Comparison of ENCODE assay signal across 8 mouse cellular contexts in genomic region chr13:23433206-23433605, GRCm38 (mm10). TPM values are rescaled to one million over a fixed set of nuclear protein-coding genes. Genes with fewer than 3 reads are reported as not detected.
DNase-seq lines count a peak whose midpoint lies in the region; ATAC-seq and TF ChIP-seq lines count a peak whose summit lies in the region.
"Had no signal": no experiment of that assay in that cellular context is flagged by ENCODE, and none has a peak within 500 bp of the region (broad histone marks: within the 10 kb centered on the region; RNA-seq: fewer than 3 reads in every experiment).

No protein-coding gene starts in this region.

- DNase-seq in lung, postnatal 0 days (ENCODE audit: low spot score), result no peak
- no peak for DNase-seq in lung, adult 18-20 months
- DNase-seq in liver, embryonic 13.5 days, result no peak
- no peak for DNase-seq in cerebellum, adult 2 months
- no peak for DNase-seq in embryo, embryonic 10.5 days (ENCODE audit: low spot score)

- H3K4me1 ChIP-seq in lung, postnatal 0 days (ENCODE audit: insufficient read depth, low read depth, low read length), result peaks cover 7% of the 10 kb centered on the region; the same call in 1 of the 2 replicates
- H3K4me1 ChIP-seq in forebrain, embryonic 16.5 days (replicated peaks; ENCODE audit: control insufficient read depth, insufficient read depth, low read length), result peaks cover 16% of the 10 kb centered on the region
- H3K4me1 ChIP-seq in liver, embryonic 13.5 days (replicated peaks), result peaks cover 44% of the 10 kb centered on the region
- H3K4me1 ChIP-seq in cerebellum, adult 2 months (ENCODE audit: control insufficient read depth, insufficient read depth, low read length), result no peaks in the 10 kb centered on the region

- H3K4me3 ChIP-seq in lung, postnatal 0 days (ENCODE audit: low read depth, low read length), result peak overlapping the region; percentile 50
- H3K4me3 ChIP-seq in forebrain, embryonic 16.5 days (replicated peaks; ENCODE audit: low read length), result peak overlapping the region; percentile 60
- peak overlapping the region; percentile 68 for H3K4me3 ChIP-seq in liver, embryonic 13.5 days (replicated peaks)
- no peak overlapping the region for H3K4me3 ChIP-seq in cerebellum, adult 2 months (replicated peaks; ENCODE audit: insufficient read depth, low read depth, low read length)

- TF ChIP-seq CTCF in lung, postnatal 0 days (IDR thresholded peaks at IDR 0.05), result no peak
- TF ChIP-seq CTCF in cerebellum, adult 2 months (IDR thresholded peaks at IDR 0.05; ENCODE audit: borderline replicate concordance, insufficient read depth, low read depth, low read length), result no peak

- no peaks in the 10 kb centered on the region for H3K36me3 ChIP-seq in lung, postnatal 0 days (ENCODE audit: insufficient read depth, low read length)
- H3K36me3 ChIP-seq in forebrain, embryonic 16.5 days (ENCODE audit: control insufficient read depth, insufficient read depth), result no peaks in the 10 kb centered on the region
- no peaks in the 10 kb centered on the region for H3K36me3 ChIP-seq in liver, embryonic 13.5 days

- H3K9me3 ChIP-seq in lung, postnatal 0 days (ENCODE audit: low read length), result no peaks in the 10 kb centered on the region
- H3K9me3 ChIP-seq in forebrain, embryonic 16.5 days (ENCODE audit: control insufficient read depth, low read length), result no peaks in the 10 kb centered on the region
- no peaks in the 10 kb centered on the region for H3K9me3 ChIP-seq in liver, embryonic 13.5 days (replicated peaks)

- no peak for TF ChIP-seq POLR2A in cerebellum, adult 2 months (IDR thresholded peaks at IDR 0.05; ENCODE audit: borderline replicate concordance, insufficient read depth, low read length)

- peak overlapping the region; percentile 91 for H3K27ac ChIP-seq in lung, postnatal 0 days (ENCODE audit: low read length)
- H3K27ac ChIP-seq in forebrain, embryonic 16.5 days (ENCODE audit: low read length), result peak overlapping the region; percentile 50; the same call in 1 of the 2 replicates
- peak overlapping the region; percentile 60 for H3K27ac ChIP-seq in liver, embryonic 13.5 days
- H3K27ac ChIP-seq in cerebellum, adult 2 months (ENCODE audit: insufficient read depth, low read length), result no peak overlapping the region

- peak overlapping the region; percentile 65 for H3K4me2 ChIP-seq in lung, postnatal 0 days (replicated peaks; ENCODE audit: low read depth, low read length)
- H3K4me2 ChIP-seq in forebrain, embryonic 16.5 days (ENCODE audit: low read length), result peak overlapping the region; percentile 78
- H3K4me2 ChIP-seq in liver, embryonic 13.5 days, result peak overlapping the region; percentile 73

- no peaks in the 10 kb centered on the region for H3K27me3 ChIP-seq in lung, postnatal 0 days (replicated peaks; ENCODE audit: insufficient read depth, low read length)
- H3K27me3 ChIP-seq in forebrain, embryonic 16.5 days (replicated peaks; ENCODE audit: control insufficient read depth, insufficient read depth, low read length), result no peaks in the 10 kb centered on the region
- H3K27me3 ChIP-seq in liver, embryonic 13.5 days, result no peaks in the 10 kb centered on the region
- no peaks in the 10 kb centered on the region for H3K27me3 ChIP-seq in cerebellum, adult 2 months (ENCODE audit: control insufficient read depth, insufficient read depth, low read length)

- ATAC-seq in lung, postnatal 0 days, result no peak
- ATAC-seq in forebrain, embryonic 16.5 days, result no peak
- ATAC-seq in liver, embryonic 13.5 days (ENCODE audit: low read depth), result no peak
- ATAC-seq in erythroid progenitor cell, adult 5-6 weeks (replicated peaks; ENCODE audit: low FRiP score, poor library complexity, severe bottlenecking), result no peak

- no peak overlapping the region for H3K9ac ChIP-seq in lung, postnatal 0 days (replicated peaks; ENCODE audit: low read depth)
- peak overlapping the region; percentile 25; the same call in 1 of the 2 replicates for H3K9ac ChIP-seq in forebrain, embryonic 16.5 days (replicated peaks; ENCODE audit: low read depth, low read length)
- peak overlapping the region; percentile 62 for H3K9ac ChIP-seq in liver, embryonic 13.5 days

- 5% methylated on average over 5 of the region's 5 CpGs for WGBS in lung, postnatal 0 days
- 8% methylated on average over 5 of the region's 5 CpGs for WGBS in forebrain, embryonic 16.5 days
- 8% methylated on average over 5 of the region's 5 CpGs for WGBS in liver, embryonic 13.5 days (ENCODE audit: insufficient replicate concordance)
- WGBS in cerebellum, adult 2 months, result 3% methylated on average over 5 of the region's 5 CpGs

- no peak for TF ChIP-seq EP300 in lung, postnatal 0 days (IDR thresholded peaks at IDR 0.05)

RNA-seq across cellular contexts. Expression of gene Abt1, which starts 9.5 kb away (rescaled TPM):
- 8.4 and 8.7 TPM in 2 replicates for polyA plus RNA-seq in lung, postnatal 0 days (2015; fragmentation: Nextera tagmentation; extraction: Ambion mirVana)
- 12.7 and 13.0 TPM in 2 replicates for polyA plus RNA-seq in forebrain, embryonic 16.5 days (2015; fragmentation: Nextera tagmentation; extraction: Ambion mirVana)
- 8.3 and 9.1 TPM in 2 replicates for polyA plus RNA-seq in liver, embryonic 13.5 days (2015; fragmentation: Nextera tagmentation; extraction: Ambion mirVana)
- polyA plus RNA-seq in cerebellum, adult 2 months (2012; rRNA removed), result 9.8 and 10.7 TPM in 2 replicates
- total RNA-seq in erythroid progenitor cell, adult 5-6 weeks (2015; ENCODE audit: low replicate concordance), result 1.1 and 2.1 TPM in 2 replicates
- 1.3 and 1.6 TPM in 2 replicates for total RNA-seq in erythroid progenitor cell, adult 5-6 weeks (2017; ENCODE audit: low replicate concordance)

RNA-seq across cellular contexts. Expression of gene Btn1a1, which starts 32.5 kb away (rescaled TPM):
- 0.14 and 0.21 TPM in 2 replicates for polyA plus RNA-seq in lung, postnatal 0 days (2015; fragmentation: Nextera tagmentation; extraction: Ambion mirVana)
- 0.06 and 0.22 TPM in 2 replicates for polyA plus RNA-seq in forebrain, embryonic 16.5 days (2015; fragmentation: Nextera tagmentation; extraction: Ambion mirVana)
- polyA plus RNA-seq in liver, embryonic 13.5 days (2015; fragmentation: Nextera tagmentation; extraction: Ambion mirVana), result 1.5 and 2.0 TPM in 2 replicates
- polyA plus RNA-seq in cerebellum, adult 2 months (2012; rRNA removed), result 0.21 and 0.32 TPM in 2 replicates
- 1.4 and 4.2 TPM in 2 replicates for total RNA-seq in erythroid progenitor cell, adult 5-6 weeks (2015; ENCODE audit: low replicate concordance)
- total RNA-seq in erythroid progenitor cell, adult 5-6 weeks (2017; ENCODE audit: low replicate concordance), result 0.90 and 1.4 TPM in 2 replicates

RNA-seq across cellular contexts. Expression of gene Btn2a2, which starts 55.5 kb away (rescaled TPM):
- 0.06 and 0.07 TPM in 2 replicates for polyA plus RNA-seq in lung, postnatal 0 days (2015; fragmentation: Nextera tagmentation; extraction: Ambion mirVana)
- 0.18 TPM in 1 of 2 replicates, not detected in the other for polyA plus RNA-seq in forebrain, embryonic 16.5 days (2015; fragmentation: Nextera tagmentation; extraction: Ambion mirVana)
- polyA plus RNA-seq in liver, embryonic 13.5 days (2015; fragmentation: Nextera tagmentation; extraction: Ambion mirVana), result not detected in 2 replicates
- polyA plus RNA-seq in cerebellum, adult 2 months (2012; rRNA removed), result 0.20 and 0.21 TPM in 2 replicates
- total RNA-seq in erythroid progenitor cell, adult 5-6 weeks (2015; ENCODE audit: low replicate concordance), result not detected in 2 replicates
- total RNA-seq in erythroid progenitor cell, adult 5-6 weeks (2017; ENCODE audit: low replicate concordance), result not detected in 2 replicates
- polyA plus RNA-seq: gonadal fat pad, adult 2 months had no signal
